Mouse (Mus musculus) testis, postnatal 14 days (tissue): ENCODE measurements around the gene Gm8138.
"Not testable (repeated sequence)": the region's sequence is repeated elsewhere in the genome, so short reads cannot be mapped to it uniquely, and the experiment has no call there.

Source experiments
- DNase-seq: peaks from one replicate; pipeline ENCODE4 v3.0.0; 2021; ENCODE audit warnings: low spot score

Gene Gm8138

GRCm38 (mm10) chr14:43416250-43416649, at the start of gene Gm8138:
Gene Gm8138 (minus strand): TSS chr14:43416350.
- DNase-seq, result not testable (repeated sequence)

GRCm38 (mm10) chr14:43361713-43362112, 54.4 kb downstream of the Gm8138 start:
- not testable (repeated sequence) for DNase-seq
